Mouse (Mus musculus): ENCODE results near the gene Itk. TPM values are rescaled to one million over a fixed set of nuclear protein-coding genes. Genes with fewer than 3 reads are reported as not detected.

Gene Itk
- polyA plus RNA-seq, 1 experiment from 2014 or later: 0.05 TPM

GRCm38 (mm10) chr11:46305881-46306520, 83.3 kb downstream of the Itk start:
- Histone ChIP-seq H3K4me2 (replicated peaks) (no peak overlapping the region), H3K9me3 (ENCODE audit: control insufficient read depth, low read length) (no peaks in the 10 kb centered on the region), H3K36me3 (replicated peaks; ENCODE audit: control insufficient read depth, insufficient read depth) (no peaks in the 10 kb centered on the region), H3K9ac (no peak overlapping the region), H3K4me3 (replicated peaks; ENCODE audit: low read length) (no peak overlapping the region), H3K27me3 (ENCODE audit: control insufficient read depth, insufficient read depth, low read length) (no peaks in the 10 kb centered on the region), H3K4me1 (replicated peaks; ENCODE audit: control insufficient read depth, insufficient read depth, low read length) (peaks cover 50% of the 10 kb centered on the region), H3K27ac (no peak overlapping the region)
- 84% methylated on average over 9 of the region's 9 CpGs for WGBS
- DNase-seq (ENCODE audit: low spot score): no peak
- no peak for ATAC-seq (ENCODE audit: low FRiP score)

GRCm38 (mm10) chr11:46304864-46305710, 84.2 kb downstream of the Itk start:
- 74% methylated on average over 9 of the region's 9 CpGs for WGBS
- Histone ChIP-seq H3K27me3 (ENCODE audit: control insufficient read depth, insufficient read depth, low read length) (no peaks in the 10 kb centered on the region), H3K9ac (no peak overlapping the region), H3K4me3 (replicated peaks; ENCODE audit: low read length) (no peak overlapping the region), H3K9me3 (ENCODE audit: control insufficient read depth, low read length) (no peaks in the 10 kb centered on the region), H3K27ac (no peak overlapping the region), H3K4me2 (replicated peaks) (no peak overlapping the region), H3K36me3 (replicated peaks; ENCODE audit: control insufficient read depth, insufficient read depth) (no peaks in the 10 kb centered on the region), H3K4me1 (replicated peaks; ENCODE audit: control insufficient read depth, insufficient read depth, low read length) (peaks cover 41% of the 10 kb centered on the region)
- DNase-seq (ENCODE audit: low spot score) (no peak), ATAC-seq (ENCODE audit: low FRiP score) (no peak)

GRCm38 (mm10) chr11:46304093-46304492, 85.2 kb downstream of the Itk start:
- Histone ChIP-seq H3K27ac (no peak overlapping the region), H3K27me3 (ENCODE audit: control insufficient read depth, insufficient read depth, low read length) (no peaks in the 10 kb centered on the region), H3K9me3 (ENCODE audit: control insufficient read depth, low read length) (no peaks in the 10 kb centered on the region), H3K4me2 (replicated peaks) (no peak overlapping the region), H3K36me3 (replicated peaks; ENCODE audit: control insufficient read depth, insufficient read depth) (no peaks in the 10 kb centered on the region), H3K4me1 (replicated peaks; ENCODE audit: control insufficient read depth, insufficient read depth, low read length) (peaks cover 35% of the 10 kb centered on the region), H3K4me3 (replicated peaks; ENCODE audit: low read length) (no peak overlapping the region), H3K9ac (no peak overlapping the region)
- DNase-seq (ENCODE audit: low spot score) (no peak), ATAC-seq (ENCODE audit: low FRiP score) (no peak)
- WGBS: 84% methylated on average over 10 of the region's 10 CpGs

GRCm38 (mm10) chr11:46302471-46302870, 86.8 kb downstream of the Itk start:
- ATAC-seq (ENCODE audit: low FRiP score) (no peak), DNase-seq (ENCODE audit: low spot score) (no peak)
- no peak overlapping the region for H3K27ac ChIP-seq
- WGBS: 90% methylated on average over 9 of the region's 9 CpGs
- H3K9ac ChIP-seq: no peak overlapping the region
- no peaks in the 10 kb centered on the region for H3K9me3 ChIP-seq (ENCODE audit: control insufficient read depth, low read length)
- peaks cover 33% of the 10 kb centered on the region for H3K4me1 ChIP-seq (replicated peaks; ENCODE audit: control insufficient read depth, insufficient read depth, low read length)
- H3K27me3 ChIP-seq (ENCODE audit: control insufficient read depth, insufficient read depth, low read length): no peaks in the 10 kb centered on the region
- H3K4me3 ChIP-seq (replicated peaks; ENCODE audit: low read length): no peak overlapping the region
- no peak overlapping the region for H3K4me2 ChIP-seq (replicated peaks)
- no peaks in the 10 kb centered on the region for H3K36me3 ChIP-seq (replicated peaks; ENCODE audit: control insufficient read depth, insufficient read depth)

GRCm38 (mm10) chr11:46301579-46302248, 87.6 kb downstream of the Itk start:
- DNase-seq (ENCODE audit: low spot score): no peak
- no peaks in the 10 kb centered on the region for H3K9me3 ChIP-seq (ENCODE audit: control insufficient read depth, low read length)
- no peak overlapping the region for H3K4me3 ChIP-seq (replicated peaks; ENCODE audit: low read length)
- no peak overlapping the region for H3K27ac ChIP-seq
- no peak overlapping the region for H3K4me2 ChIP-seq (replicated peaks)
- H3K4me1 ChIP-seq (replicated peaks; ENCODE audit: control insufficient read depth, insufficient read depth, low read length): peaks cover 30% of the 10 kb centered on the region
- 81% methylated on average over 23 of the region's 23 CpGs for WGBS
- no peak for ATAC-seq (ENCODE audit: low FRiP score)
- no peaks in the 10 kb centered on the region for H3K36me3 ChIP-seq (replicated peaks; ENCODE audit: control insufficient read depth, insufficient read depth)
- no peak overlapping the region for H3K9ac ChIP-seq
- H3K27me3 ChIP-seq (ENCODE audit: control insufficient read depth, insufficient read depth, low read length): no peaks in the 10 kb centered on the region

- Histone ChIP-seq H3K4me3 (replicated peaks; ENCODE audit: low read length) (no peak overlapping the region), H3K36me3 (replicated peaks; ENCODE audit: control insufficient read depth, insufficient read depth) (no peaks in the 10 kb centered on the region), H3K27ac (no peak overlapping the region), H3K4me2 (replicated peaks) (no peak overlapping the region), H3K9me3 (ENCODE audit: control insufficient read depth, low read length) (no peaks in the 10 kb centered on the region), H3K4me1 (replicated peaks; ENCODE audit: control insufficient read depth, insufficient read depth, low read length) (peaks cover 13% of the 10 kb centered on the region), H3K9ac (no peak overlapping the region), H3K27me3 (ENCODE audit: control insufficient read depth, insufficient read depth, low read length) (no peaks in the 10 kb centered on the region)
- 74% methylated on average over 6 of the region's 6 CpGs for WGBS
- DNase-seq (ENCODE audit: low spot score): no peak
- no peak for ATAC-seq (ENCODE audit: low FRiP score)
Measured at GRCm38 (mm10) chr11:46299901-46300300, 89.4 kb downstream of the Itk start.

- no peak for ATAC-seq (ENCODE audit: low FRiP score)
- Histone ChIP-seq H3K9ac (no peak overlapping the region), H3K4me3 (replicated peaks; ENCODE audit: low read length) (no peak overlapping the region), H3K4me2 (replicated peaks) (no peak overlapping the region), H3K27ac (no peak overlapping the region), H3K27me3 (ENCODE audit: control insufficient read depth, insufficient read depth, low read length) (no peaks in the 10 kb centered on the region), H3K4me1 (replicated peaks; ENCODE audit: control insufficient read depth, insufficient read depth, low read length) (peaks cover 11% of the 10 kb centered on the region; the same call in 1 of the 2 replicates), H3K9me3 (ENCODE audit: control insufficient read depth, low read length) (no peaks in the 10 kb centered on the region), H3K36me3 (replicated peaks; ENCODE audit: control insufficient read depth, insufficient read depth) (no peaks in the 10 kb centered on the region)
- WGBS: 77% methylated on average over 13 of the region's 13 CpGs
- DNase-seq (ENCODE audit: low spot score): no peak
Measured at GRCm38 (mm10) chr11:46298889-46299785, 90.2 kb downstream of the Itk start.

GRCm38 (mm10) chr11:46294390-46294789, 94.9 kb downstream of the Itk start:
- 60% methylated on average over 11 of the region's 11 CpGs for WGBS
- Histone ChIP-seq H3K36me3 (replicated peaks; ENCODE audit: control insufficient read depth, insufficient read depth) (peaks cover 16% of the 10 kb centered on the region), H3K4me3 (replicated peaks; ENCODE audit: low read length) (no peak overlapping the region), H3K4me1 (replicated peaks; ENCODE audit: control insufficient read depth, insufficient read depth, low read length) (peaks cover 11% of the 10 kb centered on the region), H3K27ac (no peak overlapping the region), H3K9me3 (ENCODE audit: control insufficient read depth, low read length) (no peaks in the 10 kb centered on the region), H3K9ac (no peak overlapping the region), H3K27me3 (ENCODE audit: control insufficient read depth, insufficient read depth, low read length) (no peaks in the 10 kb centered on the region), H3K4me2 (replicated peaks) (no peak overlapping the region)
- DNase-seq (ENCODE audit: low spot score) (no peak), ATAC-seq (ENCODE audit: low FRiP score) (peak; percentile 52; the same call in 1 of the 2 replicates)

Measured in hindbrain, embryonic 14.5 days (tissue).